Mouse (Mus musculus) liver, embryonic 14.5 days (tissue): ENCODE results near the gene Nipa2.

Source experiments
- CTCF ChIP-seq: IDR thresholded peaks from 2 replicates; pipeline ENCODE4 v1.5.1; 2016; ENCODE audit warnings: antibody characterized with exemption, low read depth, control low read depth
- EP300 ChIP-seq: IDR thresholded peaks from 2 replicates; pipeline ENCODE4 v1.6.1; 2016; ENCODE audit warnings: antibody characterized with exemption, low read depth

DNA sequence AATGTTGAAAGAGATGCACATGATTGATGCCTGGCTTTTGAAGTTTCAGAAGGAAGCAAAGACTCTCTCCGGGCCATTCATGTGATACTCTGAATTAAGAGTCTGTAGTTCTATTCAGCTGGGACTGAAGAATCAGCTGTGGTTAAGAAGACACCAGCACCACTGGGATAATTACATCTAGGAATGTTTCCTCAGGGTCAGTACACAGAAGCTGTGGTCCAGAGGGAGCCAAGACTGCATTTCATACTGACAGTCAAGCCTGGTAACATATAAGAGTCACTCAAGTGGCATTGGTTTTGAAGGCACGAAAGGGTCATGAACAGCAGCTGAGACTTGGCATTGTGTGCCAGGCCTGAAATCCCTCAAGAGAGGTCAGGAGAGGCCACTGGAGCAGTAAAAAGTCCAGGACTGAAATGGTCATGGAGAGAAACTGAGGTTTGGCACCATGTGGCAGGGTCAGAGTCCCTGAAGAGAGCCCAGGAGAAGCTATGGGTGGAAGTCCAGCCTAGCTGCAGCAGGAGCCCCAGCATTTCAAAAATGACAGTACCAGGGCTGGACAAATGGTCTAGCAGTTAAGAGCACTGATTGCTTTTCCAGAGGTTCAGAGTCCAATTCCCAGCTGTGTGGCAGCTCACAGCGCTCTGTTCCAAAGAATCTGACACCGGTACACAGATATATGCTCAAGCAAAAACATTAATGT is 48.2 kb upstream of the Nipa2 start:
- TF ChIP-seq CTCF: no peak
- no peak for TF ChIP-seq EP300
